Mouse (Mus musculus) ES-E14 (cell line): Measurements from ENCODE around the gene 2310046K23Rik.

Experiments used
- CHD2 ChIP-seq: IDR thresholded peaks from 2 replicates; pipeline ENCODE4 v1.6.1; 2014; ENCODE audit warnings: mild to moderate bottlenecking, low read depth, low read length, inconsistent platforms
- MAFK ChIP-seq: IDR thresholded peaks from 2 replicates; pipeline ENCODE4 v1.6.1; 2014; ENCODE audit warnings: mild to moderate bottlenecking, low read depth, low read length, inconsistent platforms; ENCODE audit not compliant: insufficient read depth
- ZC3H11A ChIP-seq: IDR thresholded peaks from 2 replicates; pipeline ENCODE4 v1.6.1; 2012; ENCODE audit warnings: low read depth, mild to moderate bottlenecking, inconsistent platforms, low read length, borderline replicate concordance
- ZNF384 ChIP-seq: IDR thresholded peaks from 2 replicates; pipeline ENCODE4 v1.6.1; 2012; ENCODE audit warnings: low read depth, low read length, inconsistent platforms

DNA sequence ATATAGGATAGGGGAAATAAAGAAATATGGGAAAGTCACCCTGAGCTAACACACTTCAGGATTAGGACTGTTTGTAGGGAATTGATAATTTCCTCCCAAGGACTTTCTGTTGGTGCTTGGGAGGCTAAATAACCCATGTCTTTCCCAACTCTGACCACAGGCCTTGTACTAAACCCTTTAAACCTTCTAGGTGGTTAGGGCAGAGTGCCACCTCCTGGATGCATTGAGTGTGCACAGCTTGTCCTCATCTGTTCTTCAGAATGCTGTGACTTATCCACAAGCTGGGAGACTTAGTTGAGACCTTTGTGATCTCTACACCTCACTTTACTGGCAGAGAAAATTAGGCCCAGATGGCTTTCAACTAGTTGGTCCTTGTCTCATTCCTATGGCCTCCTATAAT is 23.5 kb downstream of the 2310046K23Rik start:
- no peak for TF ChIP-seq ZNF384
- TF ChIP-seq CHD2, result no peak
- TF ChIP-seq ZC3H11A, result peak; percentile 42; the same call in 1 of the 2 replicates
- no peak for TF ChIP-seq MAFK
